9 mouse cellular contexts compared by ENCODE assay signal in genomic region chr6:129349524-129350352, GRCm38 (mm10). TPM values are rescaled to one million over a fixed set of nuclear protein-coding genes. Genes with fewer than 3 reads are reported as not detected.
A peak's percentile ranks its signal among the peaks of the same experiment; 100 is the strongest.
DNase-seq lines count a peak whose midpoint lies in the region; ATAC-seq and TF ChIP-seq lines count a peak whose summit lies in the region.
"Had no signal": no experiment of that assay in that cellular context is flagged by ENCODE, and none has a peak within 500 bp of the region (broad histone marks: within the 10 kb centered on the region; RNA-seq: fewer than 3 reads in every experiment).

No protein-coding gene starts in this region.

- no peak overlapping the region for H3K4me3 ChIP-seq in kidney, postnatal 0 days (replicated peaks; ENCODE audit: low read depth, low read length)
- H3K4me3 ChIP-seq in macrophage (ENCODE audit: inconsistent target), result peak overlapping the region; percentile 52
- H3K4me3 ChIP-seq in hindbrain, embryonic 14.5 days (replicated peaks; ENCODE audit: low read length), result no peak overlapping the region
- H3K4me3 ChIP-seq: neural tube, embryonic 13.5 days had no signal

- no peaks in the 10 kb centered on the region for H3K36me3 ChIP-seq in kidney, postnatal 0 days (ENCODE audit: insufficient read depth, low read length)
- H3K36me3 ChIP-seq in macrophage (ENCODE audit: inconsistent target), result peaks cover 15% of the 10 kb centered on the region
- no peaks in the 10 kb centered on the region for H3K36me3 ChIP-seq in hindbrain, embryonic 14.5 days (replicated peaks; ENCODE audit: control insufficient read depth, insufficient read depth)
- H3K36me3 ChIP-seq: neural tube, embryonic 13.5 days had no signal

- WGBS in kidney, postnatal 0 days, result 62% methylated on average over 4 of the region's 4 CpGs
- WGBS in macrophage (ENCODE audit: missing documents), result 0% methylated on average over 4 of the region's 4 CpGs
- 59% methylated on average over 4 of the region's 4 CpGs for WGBS in hindbrain, embryonic 14.5 days

- H3K9ac ChIP-seq in kidney, postnatal 0 days (ENCODE audit: low read depth, low read length), result no peak overlapping the region
- H3K9ac ChIP-seq in hindbrain, embryonic 14.5 days, result no peak overlapping the region
- H3K9ac ChIP-seq: neural tube, embryonic 13.5 days had no signal

- H3K79me2 ChIP-seq in macrophage (ENCODE audit: inconsistent target), result peaks cover 44% of the 10 kb centered on the region

- peak overlapping the region; percentile 36; the same call in 1 of the 2 replicates for H3K27ac ChIP-seq in kidney, postnatal 0 days
- H3K27ac ChIP-seq in macrophage, result peak overlapping the region; percentile 95
- no peak overlapping the region for H3K27ac ChIP-seq in hindbrain, embryonic 14.5 days
- H3K27ac ChIP-seq: neural tube, embryonic 13.5 days had no signal

- H3K27me3 ChIP-seq in kidney, postnatal 0 days (ENCODE audit: insufficient read depth, low read length), result no peaks in the 10 kb centered on the region
- no peaks in the 10 kb centered on the region for H3K27me3 ChIP-seq in hindbrain, embryonic 14.5 days (ENCODE audit: control insufficient read depth, insufficient read depth, low read length)
- H3K27me3 ChIP-seq: neural tube, embryonic 13.5 days had no signal

- no peaks in the 10 kb centered on the region for H3K9me3 ChIP-seq in kidney, postnatal 0 days (replicated peaks; ENCODE audit: low read length)
- no peaks in the 10 kb centered on the region for H3K9me3 ChIP-seq in hindbrain, embryonic 14.5 days (ENCODE audit: control insufficient read depth, low read length)
- H3K9me3 ChIP-seq: neural tube, embryonic 13.5 days had no signal

- H3K4me2 ChIP-seq in kidney, postnatal 0 days (ENCODE audit: low read length), result no peak overlapping the region
- H3K4me2 ChIP-seq in hindbrain, embryonic 14.5 days (replicated peaks), result no peak overlapping the region
- H3K4me2 ChIP-seq: neural tube, embryonic 13.5 days had no signal

- no peak for TF ChIP-seq CTCF in kidney, postnatal 0 days (IDR thresholded peaks at IDR 0.05; ENCODE audit: low read depth)

- ATAC-seq in kidney, postnatal 0 days (replicated peaks; ENCODE audit: low FRiP score, low read depth), result no peak
- no peak for ATAC-seq in hindbrain, embryonic 14.5 days (ENCODE audit: low FRiP score)

- H3K4me1 ChIP-seq in kidney, postnatal 0 days (replicated peaks; ENCODE audit: insufficient read depth, low read length), result no peaks in the 10 kb centered on the region
- no peaks in the 10 kb centered on the region for H3K4me1 ChIP-seq in hindbrain, embryonic 14.5 days (replicated peaks; ENCODE audit: control insufficient read depth, insufficient read depth, low read length)
- H3K4me1 ChIP-seq: neural tube, embryonic 13.5 days had no signal

- DNase-seq in urinary bladder, postnatal 25 days (ENCODE audit: low spot score), result peak; percentile 7
- DNase-seq in urinary bladder, postnatal 10 days (ENCODE audit: low spot score), result no peak
- no peak for DNase-seq in kidney, postnatal 0 days (ENCODE audit: low spot score)
- peak; percentile 8 to 31 for DNase-seq in urinary bladder, postnatal 36 days (ENCODE audit: low spot score in 2 of 2)
- DNase-seq in cerebellum, adult 11-12 months, result no peak
- no peak for DNase-seq in hindbrain, embryonic 14.5 days (ENCODE audit: low spot score)
- DNase-seq in layer of hippocampus, postnatal 14 days (ENCODE audit: low spot score in 2 of 2), result no peak

RNA-seq across cellular contexts. Expression of gene Clec12a, which starts 7.2 kb away (rescaled TPM):
- 0.28 and 0.71 TPM in 2 replicates for polyA plus RNA-seq in kidney, postnatal 0 days (2015; fragmentation: Nextera tagmentation; extraction: Ambion mirVana)
- 100 to 1,000 TPM; 102 to 395 (median 260) TPM for total RNA-seq in macrophage (2018; cell fraction: chromatin; rRNA removed)
- total RNA-seq in macrophage (2018; cell fraction: cytosol; rRNA removed), result 100 to 1,000 TPM; 169 to 278 (median 224) TPM
- 100 to 1,000 TPM; 181 to 475 (median 341) TPM for total RNA-seq in macrophage (2018; cell fraction: nucleus; rRNA removed)
- 168 to 417 TPM (median 176 TPM) in 3 replicates for polyA plus RNA-seq in macrophage (2018)
- polyA plus RNA-seq in hindbrain, embryonic 14.5 days (2014; fragmentation: Nextera tagmentation; extraction: Ambion mirVana), result 0.32 and 0.44 TPM in 2 replicates
- not detected for total RNA-seq in layer of hippocampus, postnatal 14 days (2021)

RNA-seq across cellular contexts. Expression of gene 4922502D21Rik, which starts 18.1 kb away (rescaled TPM):
- polyA plus RNA-seq in kidney, postnatal 0 days (2015; fragmentation: Nextera tagmentation; extraction: Ambion mirVana), result not detected in 2 replicates
- not detected for total RNA-seq in macrophage (2018; cell fraction: chromatin; rRNA removed)
- total RNA-seq in macrophage (2018; cell fraction: cytosol; rRNA removed), result not detected
- not detected for total RNA-seq in macrophage (2018; cell fraction: nucleus; rRNA removed)
- not detected in 3 replicates for polyA plus RNA-seq in macrophage (2018)
- polyA plus RNA-seq in hindbrain, embryonic 14.5 days (2014; fragmentation: Nextera tagmentation; extraction: Ambion mirVana), result 0.12 TPM in 1 of 2 replicates, not detected in the other
- total RNA-seq in layer of hippocampus, postnatal 14 days (2021), result not detected
- polyA plus RNA-seq: neural tube, embryonic 13.5 days had no signal

RNA-seq across cellular contexts. Expression of gene Clec12b, which starts 35.9 kb away (rescaled TPM):
- polyA plus RNA-seq in kidney, postnatal 0 days (2015; fragmentation: Nextera tagmentation; extraction: Ambion mirVana), result 0.10 and 0.11 TPM in 2 replicates
- not detected for total RNA-seq in macrophage (2018; cell fraction: chromatin; rRNA removed)
- total RNA-seq in macrophage (2018; cell fraction: cytosol; rRNA removed), result under 1 TPM in 1 of 26 experiments, not detected in 25; 0.10 TPM
- total RNA-seq in macrophage (2018; cell fraction: nucleus; rRNA removed), result not detected
- not detected in 3 replicates for polyA plus RNA-seq in macrophage (2018)
- polyA plus RNA-seq in hindbrain, embryonic 14.5 days (2014; fragmentation: Nextera tagmentation; extraction: Ambion mirVana), result 0.41 and 0.51 TPM in 2 replicates
- total RNA-seq in layer of hippocampus, postnatal 14 days (2021), result not detected
- polyA plus RNA-seq: neural tube, embryonic 13.5 days had no signal

RNA-seq across cellular contexts. Expression of gene Clec1b, which starts 47.4 kb away (rescaled TPM):
- 1.5 and 1.7 TPM in 2 replicates for polyA plus RNA-seq in kidney, postnatal 0 days (2015; fragmentation: Nextera tagmentation; extraction: Ambion mirVana)
- total RNA-seq in macrophage (2018; cell fraction: chromatin; rRNA removed), result 10 to 100 TPM in 5 of 26 experiments, 1 to 10 TPM in 21; 2.7 to 15.4 (median 7.5) TPM
- total RNA-seq in macrophage (2018; cell fraction: cytosol; rRNA removed), result 1 to 10 TPM in 22 of 26 experiments, under 1 TPM in 4; 0.84 to 3.1 (median 1.5) TPM
- 10 to 100 TPM in 2 of 26 experiments, 1 to 10 TPM in 24; 2.6 to 12.2 (median 5.7) TPM for total RNA-seq in macrophage (2018; cell fraction: nucleus; rRNA removed)
- polyA plus RNA-seq in macrophage (2018), result 0.93 to 5.0 TPM (median 1.5 TPM) in 3 replicates
- 0.63 and 1.4 TPM in 2 replicates for polyA plus RNA-seq in hindbrain, embryonic 14.5 days (2014; fragmentation: Nextera tagmentation; extraction: Ambion mirVana)
- total RNA-seq in layer of hippocampus, postnatal 14 days (2021), result under 1 TPM in 1 of 2 experiments, not detected in 1; 0.23 TPM

RNA-seq across cellular contexts. Expression of gene Clec9a, which starts 58.9 kb away (rescaled TPM):
- polyA plus RNA-seq in kidney, postnatal 0 days (2015; fragmentation: Nextera tagmentation; extraction: Ambion mirVana), result 0.38 and 0.40 TPM in 2 replicates
- total RNA-seq in macrophage (2018; cell fraction: chromatin; rRNA removed), result 1 to 10 TPM in 22 of 26 experiments, under 1 TPM in 4; 0.25 to 5.4 (median 1.6) TPM
- total RNA-seq in macrophage (2018; cell fraction: cytosol; rRNA removed), result under 1 TPM in 25 of 26 experiments, not detected in 1; 0.07 to 0.82 (median 0.23) TPM
- 1 to 10 TPM in 21 of 26 experiments, under 1 TPM in 5; 0.48 to 4.6 (median 1.6) TPM for total RNA-seq in macrophage (2018; cell fraction: nucleus; rRNA removed)
- 0.48 to 1.2 TPM in 2 of 3 replicates, not detected in the other for polyA plus RNA-seq in macrophage (2018)
- polyA plus RNA-seq in hindbrain, embryonic 14.5 days (2014; fragmentation: Nextera tagmentation; extraction: Ambion mirVana), result 0.16 and 0.33 TPM in 2 replicates
- not detected for total RNA-seq in layer of hippocampus, postnatal 14 days (2021)

Comparison
In these comparisons a context has a peak if more than half of its experiments do, and no peak if none do; other contexts are left out.
1. DNase-seq: peak in urinary bladder, postnatal 25 days (single experiment) and urinary bladder, postnatal 36 days (2 of 2); none in urinary bladder, postnatal 10 days (single experiment), kidney, postnatal 0 days (single experiment), cerebellum, adult 11-12 months (single experiment), hindbrain, embryonic 14.5 days (single experiment) and layer of hippocampus, postnatal 14 days (0 of 2).
2. RNA of gene Clec12a, which starts 7.2 kb away (polyA plus RNA-seq): 168 to 417 TPM in macrophage; 0.28 to 0.71 TPM in kidney, postnatal 0 days and 0.32 to 0.44 TPM in hindbrain, embryonic 14.5 days; every median in the first group is over 10 times any median in the second.